Mouse (Mus musculus): ENCODE data around the gene Srl.

GRCm38 (mm10) chr16:4523313-4524004 is 18.2 kb downstream of the Srl start:
- no peak for TF ChIP-seq CTCF (IDR thresholded peaks at IDR 0.05)
- TF ChIP-seq POLR2A (IDR thresholded peaks at IDR 0.05; ENCODE audit: insufficient read depth, low read depth, low read length): no peak
